8 mouse cellular contexts compared by ENCODE assay signal in genomic region chr9:43107187-43107517, GRCm38 (mm10). TPM values are rescaled to one million over a fixed set of nuclear protein-coding genes. Genes with fewer than 3 reads are reported as not detected.
DNase-seq lines count a peak whose midpoint lies in the region; ATAC-seq and TF ChIP-seq lines count a peak whose summit lies in the region.

Gene Arhgef12, minus strand, starts transcription at chr9:43107239.

- ATAC-seq in forebrain, postnatal 0 days, result no peak
- no peak for ATAC-seq in hindbrain, embryonic 12.5 days (ENCODE audit: low FRiP score)

- H3K9ac ChIP-seq in forebrain, postnatal 0 days, result peak within 1 kb of the TSS; percentile 80
- peak within 1 kb of the TSS; percentile 94 for H3K9ac ChIP-seq in hindbrain, embryonic 12.5 days

- H3K9me3 ChIP-seq in forebrain, postnatal 0 days (ENCODE audit: low read length), result no peaks in the 10 kb centered on the region
- no peaks in the 10 kb centered on the region for H3K9me3 ChIP-seq in hindbrain, embryonic 12.5 days (replicated peaks)

- peak within 1 kb of the TSS; percentile 95 for H3K4me3 ChIP-seq in cerebellum, adult 2 months (replicated peaks; ENCODE audit: insufficient read depth, low read depth, low read length)
- peak within 1 kb of the TSS; percentile 94 for H3K4me3 ChIP-seq in forebrain, postnatal 0 days (ENCODE audit: low read depth, low read length)
- peak within 1 kb of the TSS; percentile 74 for H3K4me3 ChIP-seq in hindbrain, embryonic 12.5 days

- peak within 1 kb of the TSS; percentile 58 for H3K27ac ChIP-seq in cerebellum, adult 2 months (ENCODE audit: insufficient read depth, low read length)
- peak within 1 kb of the TSS; percentile 91 for H3K27ac ChIP-seq in forebrain, postnatal 0 days (ENCODE audit: low read depth, low read length)
- peak within 1 kb of the TSS; percentile 89 for H3K27ac ChIP-seq in hindbrain, embryonic 12.5 days

- WGBS in cerebellum, adult 2 months, result 1% methylated on average over 10 of the region's 10 CpGs
- 18% methylated on average over 10 of the region's 10 CpGs for WGBS in forebrain, postnatal 0 days
- 41% methylated on average over 10 of the region's 10 CpGs for WGBS in hindbrain, embryonic 12.5 days

- no peaks in the 10 kb centered on the region; the same call in 1 of the 2 replicates for H3K4me1 ChIP-seq in cerebellum, adult 2 months (ENCODE audit: control insufficient read depth, insufficient read depth, low read length)
- H3K4me1 ChIP-seq in forebrain, postnatal 0 days (ENCODE audit: insufficient read depth), result peaks cover 24% of the 10 kb centered on the region
- peaks cover 32% of the 10 kb centered on the region for H3K4me1 ChIP-seq in hindbrain, embryonic 12.5 days

- DNase-seq in ovary, postnatal 14 days (ENCODE audit: low spot score), result peak; percentile 42
- DNase-seq in ovary, postnatal 10 days (ENCODE audit: low spot score), result no peak
- peak; percentile 69 to 83 for DNase-seq in cerebellum, adult 2 months
- DNase-seq in forebrain, postnatal 0 days, result peak; percentile 79
- no peak for DNase-seq in layer of hippocampus, postnatal 25 days (ENCODE audit: extremely low spot score in 1 of 2, low spot score in 1 of 2)
- DNase-seq in lung, postnatal 10 days, result peak; percentile 84
- DNase-seq in testis, postnatal 10 days (ENCODE audit: low spot score), result peak; percentile 60

- TF ChIP-seq POLR2A in cerebellum, adult 2 months (IDR thresholded peaks at IDR 0.05; ENCODE audit: borderline replicate concordance, insufficient read depth, low read length), result no peak

- H3K36me3 ChIP-seq in forebrain, postnatal 0 days (ENCODE audit: insufficient read depth), result peaks cover 23% of the 10 kb centered on the region
- H3K36me3 ChIP-seq in hindbrain, embryonic 12.5 days, result peaks cover 20% of the 10 kb centered on the region

- H3K27me3 ChIP-seq in cerebellum, adult 2 months (ENCODE audit: control insufficient read depth, insufficient read depth, low read length), result no peaks in the 10 kb centered on the region
- H3K27me3 ChIP-seq in forebrain, postnatal 0 days (ENCODE audit: insufficient read depth, low read length), result no peaks in the 10 kb centered on the region
- H3K27me3 ChIP-seq in hindbrain, embryonic 12.5 days, result no peaks in the 10 kb centered on the region

- H3K4me2 ChIP-seq in forebrain, postnatal 0 days (ENCODE audit: low read depth), result peak within 1 kb of the TSS; percentile 86
- peak within 1 kb of the TSS; percentile 93 for H3K4me2 ChIP-seq in hindbrain, embryonic 12.5 days (replicated peaks)

- peak; percentile 57; the same call in 1 of the 2 replicates for TF ChIP-seq CTCF in cerebellum, adult 2 months (IDR thresholded peaks at IDR 0.05; ENCODE audit: borderline replicate concordance, insufficient read depth, low read depth, low read length)
- TF ChIP-seq CTCF in forebrain, postnatal 0 days (IDR thresholded peaks at IDR 0.05; ENCODE audit: low read depth), result peak; percentile 73

RNA-seq across cellular contexts. Expression of gene Arhgef12, which starts in this region (rescaled TPM):
- 61.0 and 63.7 TPM in 2 replicates for polyA plus RNA-seq in cerebellum, adult 2 months (2012; rRNA removed)
- 91.7 and 98.7 TPM in 2 replicates for total RNA-seq in forebrain, postnatal 0 days (2014; rRNA removed)
- 6.5 and 12.2 TPM in 2 replicates for polyA plus RNA-seq in forebrain, postnatal 0 days (2015; fragmentation: Nextera tagmentation; extraction: Ambion mirVana)
- polyA plus RNA-seq in hindbrain, embryonic 12.5 days (2016; fragmentation: Nextera tagmentation; extraction: Ambion mirVana), result 16.1 and 18.5 TPM in 2 replicates
- total RNA-seq in layer of hippocampus, postnatal 25 days (2021), result 100 to 1,000 TPM; 141 to 157 TPM

Comparison
In these comparisons a context has a peak if more than half of its experiments do, and no peak if none do; other contexts are left out.
1. DNase-seq: peak in ovary, postnatal 14 days (single experiment), cerebellum, adult 2 months (2 of 2), forebrain, postnatal 0 days (single experiment), lung, postnatal 10 days (single experiment) and testis, postnatal 10 days (single experiment); none in ovary, postnatal 10 days (single experiment) and layer of hippocampus, postnatal 25 days (0 of 2).
2. Peak in every context shown above with its lines, with median percentiles within 50 percentile points of each other: H3K27ac ChIP-seq and H3K4me3 ChIP-seq.